Mouse (Mus musculus): ENCODE results near the gene Slco2b1.

DNA sequence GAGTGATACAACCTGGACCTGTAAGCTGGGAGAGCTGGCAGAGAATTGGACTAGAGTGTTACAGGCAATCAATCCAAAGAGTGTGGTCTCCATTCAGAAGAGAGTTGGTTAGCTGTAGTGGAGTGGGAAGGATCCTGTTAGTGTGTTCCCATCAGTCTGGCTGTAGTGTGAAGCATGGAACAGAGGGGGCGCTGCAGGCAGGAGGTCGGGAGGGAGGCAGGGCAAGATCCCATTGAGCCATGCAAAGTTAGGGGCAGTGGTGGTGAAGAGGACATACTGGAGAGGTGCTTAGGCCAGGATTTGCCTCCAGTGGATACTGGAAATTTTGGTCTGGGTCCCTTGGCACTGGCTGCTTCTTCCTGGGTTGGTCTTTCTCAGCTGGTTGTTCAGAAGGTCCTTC lies 92.9 kb downstream of the Slco2b1 start:
- TF ChIP-seq CTCF (IDR thresholded peaks at IDR 0.05; ENCODE audit: extremely low read depth, insufficient read length, insufficient replicate concordance, low read depth, low read length) = no peak
- TF ChIP-seq POLR2A (IDR thresholded peaks at IDR 0.05; ENCODE audit: low read depth, low read length) = no peak
